Mouse (Mus musculus) bone marrow, adult 2 months (tissue): ENCODE data around the gene Slc43a2.

Experiments
- CTCF ChIP-seq: fragments of 200-500 bp; IDR thresholded peaks from 2 replicates; pipeline ENCODE4 v1.5.1; 2011; ENCODE audit warnings: low read length, control low read depth; ENCODE audit not compliant: control insufficient read depth, insufficient read depth
- POLR2A ChIP-seq: fragments of 200-500 bp; IDR thresholded peaks from 2 replicates; pipeline ENCODE4 v1.6.1; 2011; ENCODE audit warnings: low read depth, mild to moderate bottlenecking, control low read depth, low read length, borderline replicate concordance; ENCODE audit not compliant: control insufficient read depth

DNA sequence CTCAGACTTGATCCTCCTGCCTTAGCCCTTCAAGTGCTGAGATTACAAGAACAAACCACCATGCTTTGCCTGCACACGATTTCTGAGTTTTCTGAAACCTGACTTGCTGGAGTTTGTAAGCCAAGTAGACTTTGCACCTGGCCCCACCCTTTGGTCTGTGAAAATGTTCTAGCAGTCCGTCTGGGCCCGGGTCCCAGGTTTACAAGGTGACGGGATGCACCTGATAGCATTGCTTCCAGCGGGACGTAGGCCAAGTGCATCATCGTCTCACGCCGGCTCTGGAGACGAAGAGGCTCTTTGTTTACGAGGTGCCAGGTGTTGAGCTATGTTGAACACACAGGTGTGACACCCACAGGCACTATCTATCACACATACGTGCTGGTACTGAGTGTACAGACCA lies 37.5 kb downstream of the Slc43a2 start:
- TF ChIP-seq CTCF: no peak
- TF ChIP-seq POLR2A: no peak
